Mouse (Mus musculus): ENCODE measurements around the gene H2-Oa. TPM values are rescaled to one million over a fixed set of nuclear protein-coding genes. Genes with fewer than 3 reads are reported as not detected.
"Not testable (repeated sequence)": the region's sequence is repeated elsewhere in the genome, so short reads cannot be mapped to it uniquely, and the experiment has no call there.

H2-Oa gene
- total RNA-seq, 2 experiments from 2014 or later: 1.5 TPM; not detected in 1

DNA sequence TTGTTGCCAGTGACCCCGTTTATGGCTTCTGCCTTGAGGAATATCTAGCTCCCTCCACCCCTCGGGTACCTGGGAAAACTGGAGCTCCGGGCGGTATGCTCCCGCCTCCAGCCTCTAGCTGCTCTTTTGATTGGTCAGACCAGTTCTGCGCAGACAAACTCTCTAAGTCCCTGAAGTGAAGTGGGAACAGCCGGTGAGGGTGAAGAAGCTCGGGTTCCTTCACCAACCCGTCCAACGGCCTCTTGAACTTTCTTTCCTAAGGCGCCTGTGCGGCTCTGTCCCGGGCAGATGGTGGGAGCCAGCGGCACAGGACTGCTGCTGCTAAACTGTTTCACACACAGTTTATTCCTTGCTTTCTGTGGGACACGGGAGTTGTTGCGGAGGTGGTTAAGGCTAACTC lies 47.3 kb downstream of the H2-Oa start:
- no peak for ATAC-seq (replicated peaks; ENCODE audit: low FRiP score, poor library complexity, severe bottlenecking)

DNA sequence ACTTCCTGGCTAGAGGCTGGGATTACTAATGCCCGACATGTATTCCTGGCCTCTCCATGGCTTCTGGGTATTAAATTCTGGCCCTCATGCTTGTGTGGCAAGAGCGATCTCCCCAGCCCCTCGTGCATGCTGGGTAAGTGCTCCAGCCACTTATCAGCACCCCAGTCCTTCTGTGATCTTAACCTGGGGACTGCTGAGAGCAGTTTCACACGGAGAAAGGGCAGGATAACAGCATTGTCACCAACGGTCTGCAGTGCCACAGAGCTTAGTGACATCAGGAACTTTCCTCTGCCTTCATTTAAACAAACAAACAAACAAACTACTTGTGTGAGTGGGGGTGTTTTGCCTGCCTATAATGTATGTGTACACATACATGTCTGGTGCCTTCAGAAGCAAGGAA lies 48.1 kb downstream of the H2-Oa start:
- ATAC-seq (replicated peaks; ENCODE audit: low FRiP score, poor library complexity, severe bottlenecking): no peak

DNA sequence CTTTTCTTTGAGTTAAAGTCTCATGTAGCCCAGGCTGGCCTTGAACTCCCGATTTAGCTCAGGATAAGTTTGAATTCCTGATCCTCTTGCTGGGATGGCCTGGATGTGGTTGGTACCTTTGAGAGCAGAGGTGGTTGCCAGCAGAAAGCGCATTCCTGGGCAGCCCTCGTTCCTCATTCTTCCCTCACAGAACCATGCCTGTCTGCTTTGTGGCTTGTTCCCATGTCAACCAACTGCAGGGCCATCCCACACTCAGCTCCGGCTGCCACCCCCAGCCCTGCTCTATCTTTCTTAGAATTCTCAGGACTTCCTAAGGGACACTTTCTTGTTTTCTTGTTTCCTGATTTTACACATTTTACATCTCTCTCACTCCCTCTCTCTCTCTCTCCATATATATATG lies 49.3 kb downstream of the H2-Oa start:
- ATAC-seq (replicated peaks; ENCODE audit: low FRiP score, poor library complexity, severe bottlenecking): no peak

DNA sequence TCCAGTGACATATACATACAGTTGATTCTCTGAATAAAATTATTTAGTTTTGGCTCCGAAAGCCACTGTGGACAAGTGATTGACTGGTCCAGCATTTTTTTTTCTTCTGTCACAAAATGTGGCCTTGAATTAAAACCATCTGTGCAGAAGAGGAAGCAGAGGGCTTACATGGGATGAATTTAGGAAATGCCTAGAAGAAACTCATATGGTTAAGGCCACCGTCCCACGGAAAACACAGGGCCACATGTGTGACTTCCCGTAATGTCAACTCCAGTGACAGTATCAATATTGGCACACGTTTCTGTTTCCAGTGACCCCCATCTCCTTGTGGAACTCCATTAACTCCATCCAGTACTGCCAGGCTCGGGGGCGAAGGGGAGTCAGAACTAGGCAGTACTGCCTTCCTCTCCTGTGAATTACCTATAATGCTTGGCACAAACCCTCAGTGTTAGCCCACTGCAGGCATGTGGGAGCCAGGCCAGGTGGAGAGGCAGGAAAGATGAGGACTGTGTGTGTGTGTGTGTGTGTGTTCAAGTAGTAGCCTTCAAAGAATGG lies 50.4 kb downstream of the H2-Oa start:
- ATAC-seq (replicated peaks; ENCODE audit: low FRiP score, poor library complexity, severe bottlenecking): no peak

DNA sequence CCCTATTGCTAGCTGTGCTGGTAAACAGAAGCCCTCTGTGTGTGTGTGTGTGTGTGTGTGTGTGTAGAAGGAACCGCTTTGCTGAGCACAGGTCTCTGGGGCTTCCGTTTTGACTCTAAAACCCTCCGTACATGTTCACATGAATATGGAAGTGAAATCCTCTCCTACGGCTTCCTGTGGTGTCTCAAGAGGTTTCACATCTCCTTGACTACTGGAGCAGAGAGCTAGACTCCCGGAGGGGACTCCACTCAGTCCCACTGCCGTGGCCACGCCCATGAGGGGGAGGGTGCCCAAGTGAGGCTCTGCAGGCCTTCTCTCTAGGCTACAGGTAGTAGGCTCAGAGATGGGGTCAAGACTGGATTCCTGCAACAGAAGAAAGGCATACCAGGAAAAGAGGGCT lies 50.9 kb downstream of the H2-Oa start, which contains the start of gene H2-DMb2:
Gene H2-DMb2 (plus strand): TSS at position 275 of the 400 bp plus-strand sequence.
- ATAC-seq (replicated peaks; ENCODE audit: low FRiP score, poor library complexity, severe bottlenecking): no peak

DNA sequence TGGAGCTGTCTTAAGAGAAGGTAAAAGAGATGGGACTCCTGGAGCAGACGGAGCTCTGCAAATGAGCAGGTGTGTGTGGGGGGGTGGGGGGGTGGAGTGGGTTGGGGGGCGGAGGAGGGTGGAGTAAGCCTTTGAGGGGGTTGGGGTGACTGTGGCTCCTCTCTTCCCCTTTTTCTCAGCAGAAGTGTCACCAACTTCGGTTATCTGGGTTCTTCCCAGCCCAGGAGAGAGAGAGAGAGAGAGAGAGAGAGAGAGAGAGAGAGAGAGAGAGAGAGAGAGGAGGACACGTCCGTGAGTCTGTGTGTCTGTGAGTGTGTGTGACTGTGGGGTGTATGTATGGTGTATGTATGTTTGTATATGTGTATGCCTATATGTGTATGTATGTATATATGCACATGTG lies 51.3 kb downstream of the H2-Oa start:
- ATAC-seq (replicated peaks; ENCODE audit: low FRiP score, poor library complexity, severe bottlenecking): no peak

DNA sequence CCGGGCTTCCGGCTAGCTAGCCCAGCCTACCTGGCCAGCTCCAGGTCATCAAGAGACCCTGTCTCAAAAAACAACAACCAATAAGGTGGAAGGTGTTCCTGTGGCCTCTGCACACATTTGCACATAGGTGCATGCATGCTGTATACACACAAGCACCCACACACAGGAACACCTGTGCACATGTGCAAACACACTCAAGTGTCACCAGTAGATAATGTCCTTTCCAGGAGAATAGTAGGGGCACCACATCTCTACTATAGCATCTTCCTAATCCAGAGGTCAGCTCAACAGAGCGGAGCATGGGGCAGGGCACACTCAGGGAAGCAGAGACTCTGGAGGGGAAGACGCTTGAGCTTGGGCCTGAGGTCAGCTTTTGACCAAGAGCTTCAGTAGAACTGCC lies 52.1 kb downstream of the H2-Oa start:
- ATAC-seq (replicated peaks; ENCODE audit: low FRiP score, poor library complexity, severe bottlenecking): not testable (repeated sequence)

Other genes starting within 250 kb of the H2-Oa start
Only the 30 nearest of the 32 such genes appear.
- gene Gm7029, start 218.5 kb upstream of the H2-Oa start, total RNA-seq (2015; ENCODE audit: low replicate concordance): not detected in 2 replicates
- not detected in 2 replicates for gene Gm7029, start 218.5 kb upstream of the H2-Oa start, total RNA-seq (2017; ENCODE audit: low replicate concordance)
- 89.3 and 150 TPM in 2 replicates for gene Kifc1, start 201.7 kb upstream of the H2-Oa start, total RNA-seq (2015; ENCODE audit: low replicate concordance)
- gene Kifc1, start 201.7 kb upstream of the H2-Oa start, total RNA-seq (2017; ENCODE audit: low replicate concordance): 479 and 506 TPM in 2 replicates
- gene Platr17, start 187.2 kb upstream of the H2-Oa start, total RNA-seq (2015; ENCODE audit: low replicate concordance): not detected in 2 replicates
- gene Platr17, start 187.2 kb upstream of the H2-Oa start, total RNA-seq (2017; ENCODE audit: low replicate concordance): not detected in 2 replicates
- gene Daxx, start 182.9 kb upstream of the H2-Oa start, total RNA-seq (2015; ENCODE audit: low replicate concordance): 18.0 and 23.9 TPM in 2 replicates
- gene Daxx, start 182.9 kb upstream of the H2-Oa start, total RNA-seq (2017; ENCODE audit: low replicate concordance): 23.4 and 29.3 TPM in 2 replicates
- 86.1 and 88.4 TPM in 2 replicates for gene Tapbp, start 176.4 kb upstream of the H2-Oa start, total RNA-seq (2015; ENCODE audit: low replicate concordance)
- gene Tapbp, start 176.4 kb upstream of the H2-Oa start, total RNA-seq (2017; ENCODE audit: low replicate concordance): 88.8 and 97.2 TPM in 2 replicates
- 11.7 and 23.8 TPM in 2 replicates for gene Zbtb22, start 176.4 kb upstream of the H2-Oa start, total RNA-seq (2015; ENCODE audit: low replicate concordance)
- gene Zbtb22, start 176.4 kb upstream of the H2-Oa start, total RNA-seq (2017; ENCODE audit: low replicate concordance): 20.3 and 28.8 TPM in 2 replicates
- gene Rgl2, start 162.8 kb upstream of the H2-Oa start, total RNA-seq (2015; ENCODE audit: low replicate concordance): 8.6 and 13.4 TPM in 2 replicates
- gene Rgl2, start 162.8 kb upstream of the H2-Oa start, total RNA-seq (2017; ENCODE audit: low replicate concordance): 11.3 and 29.0 TPM in 2 replicates
- gene Pfdn6, start 152.0 kb upstream of the H2-Oa start, total RNA-seq (2015; ENCODE audit: low replicate concordance): 52.0 and 68.1 TPM in 2 replicates
- gene Pfdn6, start 152.0 kb upstream of the H2-Oa start, total RNA-seq (2017; ENCODE audit: low replicate concordance): 40.0 and 109 TPM in 2 replicates
- 3.6 and 11.3 TPM in 2 replicates for gene Wdr46, start 151.7 kb upstream of the H2-Oa start, total RNA-seq (2015; ENCODE audit: low replicate concordance)
- 4.6 and 8.2 TPM in 2 replicates for gene Wdr46, start 151.7 kb upstream of the H2-Oa start, total RNA-seq (2017; ENCODE audit: low replicate concordance)
- gene B3galt4, start 140.9 kb upstream of the H2-Oa start, total RNA-seq (2015; ENCODE audit: low replicate concordance): not detected in 2 replicates
- gene B3galt4, start 140.9 kb upstream of the H2-Oa start, total RNA-seq (2017; ENCODE audit: low replicate concordance): 0.26 and 2.8 TPM in 2 replicates
- gene Vps52, start 136.5 kb upstream of the H2-Oa start, total RNA-seq (2015; ENCODE audit: low replicate concordance): 8.0 and 18.4 TPM in 2 replicates
- 11.5 and 17.8 TPM in 2 replicates for gene Vps52, start 136.5 kb upstream of the H2-Oa start, total RNA-seq (2017; ENCODE audit: low replicate concordance)
- 779 and 808 TPM in 2 replicates for gene Rps18, start 136.3 kb upstream of the H2-Oa start, total RNA-seq (2015; ENCODE audit: low replicate concordance)
- 194 and 380 TPM in 2 replicates for gene Rps18, start 136.3 kb upstream of the H2-Oa start, total RNA-seq (2017; ENCODE audit: low replicate concordance)
- 315 and 400 TPM in 2 replicates for gene H2-K1, start 92.0 kb upstream of the H2-Oa start, total RNA-seq (2015; ENCODE audit: low replicate concordance)
- 167 and 182 TPM in 2 replicates for gene H2-K1, start 92.0 kb upstream of the H2-Oa start, total RNA-seq (2017; ENCODE audit: low replicate concordance)
- 1.3 and 2.5 TPM in 2 replicates for gene Ring1, start 67.7 kb upstream of the H2-Oa start, total RNA-seq (2015; ENCODE audit: low replicate concordance)
- gene Ring1, start 67.7 kb upstream of the H2-Oa start, total RNA-seq (2017; ENCODE audit: low replicate concordance): 1.9 and 2.0 TPM in 2 replicates
- 40.4 and 50.3 TPM in 2 replicates for gene H2-Ke6, start 64.3 kb upstream of the H2-Oa start, total RNA-seq (2015; ENCODE audit: low replicate concordance)
- gene H2-Ke6, start 64.3 kb upstream of the H2-Oa start, total RNA-seq (2017; ENCODE audit: low replicate concordance): 10.8 and 14.9 TPM in 2 replicates
- gene Slc39a7, start 60.7 kb upstream of the H2-Oa start, total RNA-seq (2015; ENCODE audit: low replicate concordance): 2.5 and 8.6 TPM in 2 replicates
- 18.9 and 20.7 TPM in 2 replicates for gene Slc39a7, start 60.7 kb upstream of the H2-Oa start, total RNA-seq (2017; ENCODE audit: low replicate concordance)
- 5.4 and 8.4 TPM in 2 replicates for gene Rxrb, start 60.5 kb upstream of the H2-Oa start, total RNA-seq (2015; ENCODE audit: low replicate concordance)
- gene Rxrb, start 60.5 kb upstream of the H2-Oa start, total RNA-seq (2017; ENCODE audit: low replicate concordance): 11.5 and 14.5 TPM in 2 replicates
- gene Col11a2, start 52.9 kb upstream of the H2-Oa start, total RNA-seq (2015; ENCODE audit: low replicate concordance): 0.36 and 0.42 TPM in 2 replicates
- gene Col11a2, start 52.9 kb upstream of the H2-Oa start, total RNA-seq (2017; ENCODE audit: low replicate concordance): 2.1 and 2.9 TPM in 2 replicates
- 14.4 and 17.2 TPM in 2 replicates for gene H2-DMa, start 27.2 kb downstream of the H2-Oa start, total RNA-seq (2015; ENCODE audit: low replicate concordance)
- gene H2-DMa, start 27.2 kb downstream of the H2-Oa start, total RNA-seq (2017; ENCODE audit: low replicate concordance): 12.3 and 20.4 TPM in 2 replicates
- gene Brd2, start 30.3 kb downstream of the H2-Oa start, total RNA-seq (2015; ENCODE audit: low replicate concordance): 199 and 208 TPM in 2 replicates
- 191 and 208 TPM in 2 replicates for gene Brd2, start 30.3 kb downstream of the H2-Oa start, total RNA-seq (2017; ENCODE audit: low replicate concordance)
- 3.2 and 4.6 TPM in 2 replicates for gene H2-DMb2, start 51.0 kb downstream of the H2-Oa start, total RNA-seq (2015; ENCODE audit: low replicate concordance)
- 2.0 and 2.8 TPM in 2 replicates for gene H2-DMb2, start 51.0 kb downstream of the H2-Oa start, total RNA-seq (2017; ENCODE audit: low replicate concordance)
- 18.0 and 34.8 TPM in 2 replicates for gene H2-DMb1, start 60.7 kb downstream of the H2-Oa start, total RNA-seq (2015; ENCODE audit: low replicate concordance)
- 3.9 and 23.1 TPM in 2 replicates for gene H2-DMb1, start 60.7 kb downstream of the H2-Oa start, total RNA-seq (2017; ENCODE audit: low replicate concordance)
- gene Tap1, start 95.2 kb downstream of the H2-Oa start, total RNA-seq (2015; ENCODE audit: low replicate concordance): 12.6 and 21.0 TPM in 2 replicates
- 21.6 and 35.4 TPM in 2 replicates for gene Tap1, start 95.2 kb downstream of the H2-Oa start, total RNA-seq (2017; ENCODE audit: low replicate concordance)
- 23.5 and 39.3 TPM in 2 replicates for gene Psmb9, start 95.4 kb downstream of the H2-Oa start, total RNA-seq (2015; ENCODE audit: low replicate concordance)
- 21.3 and 36.5 TPM in 2 replicates for gene Psmb9, start 95.4 kb downstream of the H2-Oa start, total RNA-seq (2017; ENCODE audit: low replicate concordance)
- gene Psmb8, start 105.4 kb downstream of the H2-Oa start, total RNA-seq (2015; ENCODE audit: low replicate concordance): 38.1 and 68.1 TPM in 2 replicates
- 29.3 and 38.3 TPM in 2 replicates for gene Psmb8, start 105.4 kb downstream of the H2-Oa start, total RNA-seq (2017; ENCODE audit: low replicate concordance)
- 4.7 and 6.7 TPM in 2 replicates for gene Tap2, start 111.2 kb downstream of the H2-Oa start, total RNA-seq (2015; ENCODE audit: low replicate concordance)
- gene Tap2, start 111.2 kb downstream of the H2-Oa start, total RNA-seq (2017; ENCODE audit: low replicate concordance): 7.7 and 16.6 TPM in 2 replicates
- 10.1 and 21.4 TPM in 2 replicates for gene H2-Ob, start 146.6 kb downstream of the H2-Oa start, total RNA-seq (2015; ENCODE audit: low replicate concordance)
- 8.0 and 14.1 TPM in 2 replicates for gene H2-Ob, start 146.6 kb downstream of the H2-Oa start, total RNA-seq (2017; ENCODE audit: low replicate concordance)
- 31.9 and 96.6 TPM in 2 replicates for gene H2-Ab1, start 165.3 kb downstream of the H2-Oa start, total RNA-seq (2015; ENCODE audit: low replicate concordance)
- gene H2-Ab1, start 165.3 kb downstream of the H2-Oa start, total RNA-seq (2017; ENCODE audit: low replicate concordance): 43.0 and 50.2 TPM in 2 replicates
- gene H2-Aa, start 195.5 kb downstream of the H2-Oa start, total RNA-seq (2015; ENCODE audit: low replicate concordance): 84.7 and 90.8 TPM in 2 replicates
- gene H2-Aa, start 195.5 kb downstream of the H2-Oa start, total RNA-seq (2017; ENCODE audit: low replicate concordance): 26.8 and 27.5 TPM in 2 replicates
- gene H2-Eb1, start 213.5 kb downstream of the H2-Oa start, total RNA-seq (2015; ENCODE audit: low replicate concordance): 7.2 and 8.4 TPM in 2 replicates
- 28.5 and 80.5 TPM in 2 replicates for gene H2-Eb1, start 213.5 kb downstream of the H2-Oa start, total RNA-seq (2017; ENCODE audit: low replicate concordance)

Measured in erythroid progenitor cell, adult 5-6 weeks (primary cell).